Mouse (Mus musculus): Measurements from ENCODE around the gene Gm3182. TPM values are rescaled to one million over a fixed set of nuclear protein-coding genes. Genes with fewer than 3 reads are reported as not detected.
"Not testable (repeated sequence)": the region's sequence is repeated elsewhere in the genome, so short reads cannot be mapped to it uniquely, and the experiment has no call there.

The Gm3182 gene
- polyA plus RNA-seq (2014; fragmentation: Nextera tagmentation; extraction: Ambion mirVana): not detected in 2 replicates

DNA sequence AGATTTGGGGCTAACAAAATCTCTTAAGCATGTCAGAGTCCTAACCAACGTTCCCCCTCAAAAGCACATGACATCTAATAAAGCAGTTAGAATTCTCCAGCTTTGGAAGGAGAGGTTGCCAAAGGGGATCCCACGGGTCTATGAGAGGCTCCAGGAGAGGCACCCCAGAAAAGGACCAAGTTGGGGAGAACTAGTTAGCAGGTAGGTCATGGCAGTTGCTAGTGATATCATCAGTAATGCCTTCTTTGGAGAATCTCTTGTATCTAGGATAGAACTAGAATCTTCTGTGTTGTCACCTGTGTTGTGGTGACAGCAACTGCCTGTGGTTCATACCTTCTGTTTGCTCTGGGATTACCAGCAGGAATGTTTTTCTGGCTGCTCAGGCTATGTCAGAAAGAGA, at the start of gene Gm3182:
Gm3182 (plus strand) TSS at position 301 of the 400 bp plus-strand sequence.
- H3K9ac ChIP-seq (ENCODE audit: low read length); H3K36me3 ChIP-seq (ENCODE audit: control insufficient read depth, insufficient read depth, low read length); ATAC-seq; DNase-seq (ENCODE audit: low spot score); H3K4me1 ChIP-seq (ENCODE audit: control insufficient read depth, insufficient read depth, low read length); H3K27me3 ChIP-seq (replicated peaks; ENCODE audit: control insufficient read depth, insufficient read depth, low read length); H3K27ac ChIP-seq (ENCODE audit: low read depth, low read length); H3K4me2 ChIP-seq (ENCODE audit: low read length); H3K4me3 ChIP-seq (ENCODE audit: low read depth, low read length); H3K9me3 ChIP-seq (replicated peaks; ENCODE audit: control insufficient read depth, low read length): not testable (repeated sequence)
- WGBS: no CpG with 5 or more reads among the region's 2 CpGs

DNA sequence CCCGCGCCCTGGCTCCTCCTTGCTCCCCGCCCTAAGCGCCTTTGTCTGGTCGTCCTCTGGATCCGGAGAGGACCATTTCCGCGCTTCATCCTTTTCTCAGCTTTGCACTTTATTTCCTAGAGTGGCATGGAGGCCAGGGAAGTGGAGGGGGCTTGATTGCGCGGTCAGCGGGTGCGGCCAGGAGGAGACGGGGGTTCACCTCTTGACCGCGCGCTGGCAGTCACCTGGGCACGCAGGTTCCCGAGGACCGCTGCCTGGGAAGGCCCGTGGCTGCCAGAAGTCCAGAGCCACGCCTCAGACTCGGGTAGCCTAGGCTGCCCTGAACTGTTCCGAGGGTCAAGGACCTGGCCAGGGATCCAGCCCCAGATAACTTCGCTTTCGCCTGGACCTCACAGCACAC, 17.9 kb downstream of the Gm3182 start:
- not testable (repeated sequence) for H3K9ac ChIP-seq (ENCODE audit: low read length); H3K27me3 ChIP-seq (replicated peaks; ENCODE audit: control insufficient read depth, insufficient read depth, low read length); H3K36me3 ChIP-seq (ENCODE audit: control insufficient read depth, insufficient read depth, low read length); H3K4me1 ChIP-seq (ENCODE audit: control insufficient read depth, insufficient read depth, low read length); H3K27ac ChIP-seq (ENCODE audit: low read depth, low read length); ATAC-seq; H3K9me3 ChIP-seq (replicated peaks; ENCODE audit: control insufficient read depth, low read length)
- Histone ChIP-seq H3K4me3 (ENCODE audit: low read depth, low read length) (peak overlapping the region; percentile 25), H3K4me2 (ENCODE audit: low read length) (peak overlapping the region; percentile 45)
- WGBS: 1% methylated on average over 12 of the region's 25 CpGs
- DNase-seq (ENCODE audit: low spot score): peak; percentile 0

Other genes with a start within 250 kb of the Gm3182 start
- not detected in 2 replicates for gene Gm3138, start 232.1 kb upstream of the Gm3182 start, polyA plus RNA-seq (2014; fragmentation: Nextera tagmentation; extraction: Ambion mirVana)
- not detected in 2 replicates for gene Gm3149, start 164.5 kb upstream of the Gm3182 start, polyA plus RNA-seq (2014; fragmentation: Nextera tagmentation; extraction: Ambion mirVana)
- 4.5 and 5.6 TPM in 2 replicates for gene 2610042L04Rik, start 147.0 kb upstream of the Gm3182 start, polyA plus RNA-seq (2014; fragmentation: Nextera tagmentation; extraction: Ambion mirVana)
- not detected in 2 replicates for gene Gm3159, start 84.2 kb upstream of the Gm3182 start, polyA plus RNA-seq (2014; fragmentation: Nextera tagmentation; extraction: Ambion mirVana)
- 3.4 and 4.1 TPM in 2 replicates for gene Gm3164, start 66.3 kb upstream of the Gm3182 start, polyA plus RNA-seq (2014; fragmentation: Nextera tagmentation; extraction: Ambion mirVana)
- gene Gm3173, start 50.8 kb upstream of the Gm3182 start, polyA plus RNA-seq (2014; fragmentation: Nextera tagmentation; extraction: Ambion mirVana): 0.93 TPM in 1 of 2 replicates, not detected in the other
- gene Gm3047, start 73.7 kb downstream of the Gm3182 start, polyA plus RNA-seq (2014; fragmentation: Nextera tagmentation; extraction: Ambion mirVana): not detected in 2 replicates
- gene Gm8159, start 150.6 kb downstream of the Gm3182 start, polyA plus RNA-seq (2014; fragmentation: Nextera tagmentation; extraction: Ambion mirVana): not detected in 2 replicates
- gene Gm3239, start 182.4 kb downstream of the Gm3182 start, polyA plus RNA-seq (2014; fragmentation: Nextera tagmentation; extraction: Ambion mirVana): 0.67 and 0.69 TPM in 2 replicates
- not detected in 2 replicates for gene Gm7876, start 227.5 kb downstream of the Gm3182 start, polyA plus RNA-seq (2014; fragmentation: Nextera tagmentation; extraction: Ambion mirVana)
- gene Gm3252, start 245.0 kb downstream of the Gm3182 start, polyA plus RNA-seq (2014; fragmentation: Nextera tagmentation; extraction: Ambion mirVana): 1.8 and 2.0 TPM in 2 replicates

All from forebrain, embryonic 14.5 days (tissue).